Mouse (Mus musculus) induced T-regulatory cell, adult 2 months (primary cell): ENCODE data around the gene Zc3h12d.

Experiments
- DNase-seq: peaks from one replicate; pipeline ENCODE4 v3.0.0-alpha.2; 2012; ENCODE audit warnings: low read depth

The Zc3h12d gene

DNA sequence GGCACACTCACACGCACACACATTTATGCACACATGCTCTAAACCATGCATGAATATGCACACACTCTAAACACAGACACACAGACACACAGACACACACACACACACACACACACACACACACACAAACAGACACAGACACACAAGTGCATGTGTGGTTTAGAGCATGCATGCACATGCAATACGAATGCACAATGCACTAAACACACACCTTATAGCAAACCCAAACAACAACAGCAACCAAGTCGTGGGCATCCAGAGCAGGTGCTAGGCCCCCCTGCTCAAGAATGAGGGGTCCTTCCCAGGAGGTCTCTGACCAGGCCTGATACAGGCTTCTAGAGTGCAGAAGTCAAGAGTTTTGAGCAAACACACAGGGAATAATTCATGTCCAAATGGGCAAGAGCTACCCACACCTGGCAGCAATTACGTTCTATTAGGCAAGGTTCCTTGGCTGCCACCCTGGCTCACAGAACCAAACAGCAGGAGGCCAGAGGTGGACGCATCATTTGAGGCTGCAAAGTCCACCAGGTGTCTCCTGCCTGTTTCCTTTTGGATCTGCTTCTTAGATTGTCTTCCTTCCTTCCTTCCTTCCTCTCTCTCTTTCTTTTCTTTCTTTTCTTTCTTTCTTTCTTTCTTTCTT lies 39.2 kb downstream of the Zc3h12d start:
- no peak for DNase-seq

DNA sequence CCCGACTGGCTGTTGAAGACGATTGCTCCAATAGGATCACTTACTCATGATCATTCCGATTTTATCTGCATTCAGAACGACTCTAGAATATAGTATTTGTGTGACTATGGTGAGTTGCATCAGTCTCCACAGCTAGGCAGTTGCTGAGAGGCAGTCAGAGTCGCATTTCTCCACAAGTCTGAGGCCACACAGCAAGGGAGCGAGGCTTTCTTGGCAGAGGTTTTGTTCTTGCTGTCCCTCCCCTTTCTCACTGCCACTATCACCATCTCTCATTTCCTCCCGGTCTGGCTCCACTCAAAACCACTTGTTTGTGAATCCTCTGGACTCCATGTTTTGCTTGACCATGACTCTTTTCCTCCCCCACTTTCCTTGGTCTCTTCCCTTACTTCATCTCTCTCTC lies 41.9 kb downstream of the Zc3h12d start:
- no peak for DNase-seq

DNA sequence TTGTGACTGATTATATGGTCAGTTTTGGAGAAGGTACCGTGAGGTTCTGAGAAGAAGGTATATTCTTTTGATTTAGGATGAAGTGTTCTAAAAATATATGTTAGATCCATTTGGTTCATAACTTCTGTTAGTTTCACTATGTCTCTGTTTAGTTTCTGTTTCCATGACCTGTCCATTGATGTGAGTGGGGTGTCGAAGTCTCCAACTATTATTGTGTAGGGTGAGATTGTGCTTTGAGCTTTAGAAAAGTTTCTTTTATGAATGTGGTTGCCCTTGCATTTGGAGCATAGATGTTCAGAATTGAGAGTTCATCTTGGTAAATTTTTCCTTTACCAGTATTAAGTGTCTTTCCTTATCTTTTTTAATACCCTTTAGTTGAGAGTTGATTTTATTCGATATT lies 48.0 kb downstream of the Zc3h12d start:
- peak; percentile 61 for DNase-seq

DNA sequence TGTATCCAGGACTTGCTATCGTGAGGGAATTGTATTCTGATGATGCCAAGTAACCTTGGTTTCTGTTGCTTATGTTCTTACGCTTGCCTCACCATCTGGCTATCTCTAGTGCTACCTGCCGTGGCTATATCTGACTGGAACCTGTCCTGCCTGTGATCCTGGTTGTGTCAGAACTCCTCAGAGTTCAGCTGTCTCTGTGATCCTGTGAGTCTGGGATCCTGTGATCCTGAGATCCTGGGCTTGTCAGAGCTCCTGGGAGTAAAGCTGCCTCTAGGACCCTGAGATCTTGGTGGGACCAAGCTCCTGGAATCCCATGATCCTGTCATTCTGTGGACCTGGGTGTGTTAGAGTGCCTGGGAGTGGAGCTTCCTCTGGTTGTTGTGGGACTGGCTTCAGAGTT lies 49.7 kb downstream of the Zc3h12d start:
- no peak for DNase-seq

DNA sequence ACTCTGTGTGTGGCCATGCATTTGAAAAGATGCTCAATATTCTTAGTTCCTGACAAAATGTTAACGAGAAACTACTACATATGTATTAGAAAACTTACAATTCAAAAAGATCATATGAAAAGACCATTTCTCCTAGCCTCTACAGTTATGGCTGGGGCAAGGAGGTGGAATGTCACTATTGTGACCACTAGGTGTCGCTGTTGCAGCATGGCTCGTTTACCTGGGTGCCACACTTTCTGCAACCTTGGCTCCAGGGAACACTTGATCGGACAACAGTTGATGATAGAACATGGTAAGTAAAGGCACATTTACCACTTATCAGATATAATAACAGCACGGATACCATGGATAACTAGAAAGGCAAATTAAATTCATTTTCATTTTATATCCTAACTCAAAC lies 51.3 kb downstream of the Zc3h12d start:
- peak; percentile 89 for DNase-seq

DNA sequence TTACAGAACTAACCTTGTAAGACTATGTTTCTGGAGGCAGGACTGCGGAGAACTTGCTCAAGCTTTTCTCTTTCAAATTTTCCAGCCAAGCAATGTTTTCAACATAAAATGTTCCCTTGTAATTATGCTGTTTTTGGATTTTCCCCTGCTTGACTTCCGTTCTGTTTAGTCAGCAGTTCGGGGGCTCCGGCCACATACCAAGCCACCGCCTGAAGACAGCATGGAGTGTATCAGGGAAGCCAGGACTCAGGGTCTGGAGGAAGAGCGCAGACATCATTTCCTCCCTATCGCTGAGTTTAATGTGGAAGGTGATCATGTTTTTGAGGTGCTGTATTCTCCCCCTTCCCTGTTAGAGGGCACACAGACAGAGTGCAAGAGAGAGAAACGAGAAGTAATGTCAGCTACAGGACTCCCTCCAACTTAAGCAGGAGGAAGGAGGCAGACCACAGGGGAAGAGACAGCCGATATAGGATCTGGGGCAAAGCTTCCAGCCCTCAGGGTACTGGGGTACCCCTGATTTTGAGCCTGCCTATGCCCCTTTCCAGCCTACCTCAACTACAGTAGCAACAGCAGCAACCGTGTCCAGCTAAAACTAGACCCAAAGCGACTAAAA lies 56.1 kb downstream of the Zc3h12d start:
- DNase-seq = no peak

DNA sequence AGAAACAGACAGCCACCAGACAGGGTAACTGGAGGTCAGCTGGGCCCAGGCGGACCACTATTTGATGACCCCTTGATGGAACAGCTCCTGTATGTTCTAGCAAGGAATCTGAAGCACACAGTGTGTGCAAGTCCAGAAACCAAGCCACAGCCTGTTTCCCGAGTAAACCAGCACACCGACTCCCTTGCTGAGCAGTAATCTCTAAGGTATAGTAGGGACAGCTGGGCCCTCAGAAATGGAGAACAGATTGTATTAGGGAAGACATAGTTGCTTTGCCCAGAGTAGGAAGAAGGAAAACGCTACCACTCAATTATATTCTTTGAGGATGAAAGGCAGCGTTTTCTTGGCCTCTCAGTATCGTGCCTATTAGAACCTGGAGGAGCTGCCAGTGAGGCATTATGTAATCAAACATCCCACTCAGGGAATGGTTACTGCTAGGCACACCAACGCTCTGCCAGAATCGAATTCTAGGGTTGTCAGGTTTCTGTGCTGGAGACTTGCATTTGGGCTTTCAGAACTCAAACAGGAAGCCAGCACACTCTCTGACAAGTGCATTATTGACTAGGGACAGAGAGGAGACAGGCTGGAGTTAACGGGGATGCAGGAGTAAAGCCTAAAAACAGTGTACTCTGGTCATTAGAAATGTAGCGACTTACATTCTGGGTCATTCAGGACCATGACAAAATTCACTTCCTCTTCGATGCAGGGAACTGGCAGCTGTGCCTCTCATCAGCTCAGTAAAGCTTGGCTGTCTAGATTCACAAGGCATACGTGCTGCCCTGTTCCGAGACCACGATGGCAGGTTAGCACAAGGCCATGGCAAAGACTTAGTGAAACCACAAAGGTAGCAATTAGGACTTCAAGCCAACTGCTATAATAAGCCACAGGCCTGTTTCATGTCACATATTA lies 68.7 kb downstream of the Zc3h12d start:
- no peak for DNase-seq

DNA sequence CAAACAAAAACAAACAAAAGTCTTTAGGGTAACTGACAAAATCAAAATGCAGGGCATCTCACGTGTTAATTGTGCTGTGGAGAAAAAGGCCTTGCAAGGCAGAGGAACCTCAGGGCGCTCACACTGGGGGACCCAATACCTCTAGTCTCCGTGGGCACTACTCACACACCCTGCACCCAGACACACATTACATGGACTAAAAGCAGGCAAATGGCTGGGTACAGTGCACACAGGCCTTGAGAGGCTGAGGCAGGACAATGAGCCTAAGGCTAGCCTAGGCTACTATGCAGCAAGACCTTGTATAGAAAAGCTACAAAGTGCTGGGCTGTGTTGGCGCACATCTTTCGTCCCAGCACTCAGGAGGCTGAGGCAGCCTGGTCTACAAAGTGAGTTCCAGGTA lies 71.9 kb downstream of the Zc3h12d start:
- no peak for DNase-seq

DNA sequence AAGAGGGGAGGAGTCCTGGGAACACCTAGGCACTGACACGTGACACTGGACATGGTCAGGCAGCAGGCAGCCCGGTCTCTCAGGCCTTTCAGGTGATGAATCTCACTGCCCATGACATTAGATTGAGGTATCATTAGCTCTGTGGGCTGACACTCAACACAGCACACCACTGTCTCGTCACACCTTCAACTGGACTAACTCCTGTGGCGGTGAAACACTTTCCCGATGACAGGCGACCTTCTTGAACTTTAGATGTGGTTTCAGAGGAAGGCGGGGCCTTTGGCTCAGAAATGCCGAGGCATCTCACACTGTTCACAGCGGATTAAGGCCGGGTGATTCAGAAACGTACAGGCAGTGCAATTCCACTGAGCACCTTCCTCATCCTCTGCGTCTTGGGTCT lies 74.9 kb downstream of the Zc3h12d start:
- DNase-seq = peak; percentile 27

DNA sequence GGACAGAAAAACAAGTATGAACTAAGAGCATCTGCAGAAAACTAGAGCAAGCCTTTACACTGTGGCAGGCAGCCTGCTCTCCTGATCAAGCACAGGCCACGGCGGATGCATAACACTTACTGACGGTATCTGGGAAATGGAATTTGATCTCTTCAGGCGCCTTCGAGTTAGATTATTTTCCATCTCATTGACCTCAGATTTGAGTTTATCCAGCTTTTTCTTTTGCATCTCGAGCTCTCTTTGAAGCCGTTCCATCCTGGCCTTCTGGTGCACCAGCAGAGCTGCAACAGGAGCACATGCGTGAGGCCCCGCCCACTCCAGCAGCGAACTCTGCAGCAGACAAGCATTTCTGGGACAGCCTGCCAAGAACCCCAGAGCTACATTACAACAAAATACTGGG lies 79.0 kb downstream of the Zc3h12d start:
- no peak for DNase-seq
